Mouse (Mus musculus) midbrain, embryonic 15.5 days (tissue): ENCODE measurements around the gene Ap5b1. TPM values are rescaled to one million over a fixed set of nuclear protein-coding genes. Genes with fewer than 3 reads are reported as not detected.

Experiments used
- ATAC-seq: fragments of 200-750 bp; cut with Nextera tagmentation; replicated peaks from 2 replicates; pipeline ENCODE4 v1.8.0; 2017; ENCODE audit warnings: moderate TSS enrichment
- H3K27ac ChIP-seq: fragments of 300-500 bp; sonication (generic); 2 replicates; pipeline ENCODE4 v1.5.1; 2015; ENCODE audit warnings: mild to moderate bottlenecking, inconsistent platforms
- H3K27me3 ChIP-seq: fragments of 300-500 bp; sonication (generic); replicated peaks from 2 replicates; pipeline ENCODE4 v1.6.1; 2015; ENCODE audit warnings: inconsistent platforms
- H3K36me3 ChIP-seq: fragments of 300-500 bp; sonication (generic); replicated peaks from 2 replicates; pipeline ENCODE4 v1.6.1; 2015; ENCODE audit warnings: inconsistent platforms
- H3K4me1 ChIP-seq: fragments of 300-500 bp; sonication (generic); 2 replicates; pipeline ENCODE4 v1.6.1; 2015; ENCODE audit warnings: inconsistent platforms
- H3K4me2 ChIP-seq: fragments of 300-500 bp; sonication (generic); 2 replicates; pipeline ENCODE4 v1.6.1; 2015; ENCODE audit warnings: inconsistent platforms, mild to moderate bottlenecking, moderate library complexity
- H3K4me3 ChIP-seq: fragments of 300-500 bp; sonication (generic); 2 replicates; pipeline ENCODE4 v1.5.1; 2015; ENCODE audit warnings: mild to moderate bottlenecking, inconsistent platforms
- H3K9ac ChIP-seq: fragments of 300-500 bp; sonication (generic); 2 replicates; pipeline ENCODE4 v1.6.1; 2015; ENCODE audit warnings: mild to moderate bottlenecking, inconsistent platforms
- H3K9me3 ChIP-seq: fragments of 300-500 bp; sonication (generic); 2 replicates; pipeline ENCODE4 v1.6.1; 2016; ENCODE audit warnings: inconsistent platforms
- WGBS: fragments of 180-500 bp; shearing (Covaris S2); methylation state at CpG from one replicate; pipeline ENCODE4 v1.1.7; 2015; ENCODE audit warnings: mixed read lengths; 5-methylcytosine and 5-hydroxymethylcytosine counted together
- polyA plus RNA-seq: library from polyadenylated mRNA; unstranded; fragments of >200 nt; fragmentation: Nextera tagmentation; extraction: Ambion mirVana; gene quantifications from 2 replicates; pipeline ENCODE4 v1.2.1, GENCODE M21; 2015

Ap5b1 gene
- polyA plus RNA-seq: 3.0 and 3.1 TPM in 2 replicates

GRCm38 (mm10) chr19:5567534-5568469 is at the start of gene Ap5b1:
Gene Ap5b1, plus strand, starts transcription at chr19:5568025.
- H3K27me3 ChIP-seq: peaks cover 28% of the 10 kb centered on the region
- no peaks in the 10 kb centered on the region for H3K36me3 ChIP-seq
- H3K9ac ChIP-seq: peak within 1 kb of the TSS; percentile 69
- peak within 1 kb of the TSS; percentile 85 for H3K27ac ChIP-seq
- peak within 1 kb of the TSS; percentile 75 for H3K4me3 ChIP-seq
- H3K4me1 ChIP-seq: peaks cover 21% of the 10 kb centered on the region
- no peaks in the 10 kb centered on the region for H3K9me3 ChIP-seq
- peak within 1 kb of the TSS; percentile 83 for H3K4me2 ChIP-seq
- ATAC-seq: peak; percentile 89
- under 1% methylated on average over 102 of the region's 102 CpGs for WGBS

DNA sequence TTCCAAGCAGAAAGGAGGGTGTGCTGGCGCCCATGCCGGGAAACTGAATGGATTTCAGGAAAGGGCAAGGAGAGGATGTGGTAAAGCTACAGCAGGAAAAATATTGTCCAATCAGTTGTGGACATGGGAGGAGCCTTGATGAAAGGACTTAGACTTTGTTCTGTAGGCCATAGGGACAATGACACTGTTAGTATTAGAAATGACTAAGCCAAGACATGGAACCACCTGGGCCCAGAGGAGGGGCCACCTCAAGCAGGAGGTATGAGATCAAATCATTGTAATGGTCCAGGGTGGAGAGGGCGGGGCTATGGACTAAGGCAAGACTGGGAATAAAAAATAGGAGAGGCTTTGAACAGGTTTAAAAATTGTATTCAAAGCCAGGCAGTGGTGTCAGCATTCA is 49.1 kb upstream of the Ap5b1 start:
- H3K4me3 ChIP-seq: no peak overlapping the region
- WGBS: 88% methylated on average over 3 of the region's 3 CpGs
- H3K36me3 ChIP-seq: no peaks in the 10 kb centered on the region
- no peaks in the 10 kb centered on the region for H3K27me3 ChIP-seq
- no peaks in the 10 kb centered on the region for H3K4me1 ChIP-seq
- H3K9ac ChIP-seq: no peak overlapping the region
- H3K9me3 ChIP-seq: no peaks in the 10 kb centered on the region
- no peak overlapping the region for H3K27ac ChIP-seq
- no peak for ATAC-seq
- no peak overlapping the region for H3K4me2 ChIP-seq

GRCm38 (mm10) chr19:5525204-5525603 is 42.6 kb upstream of the Ap5b1 start:
- Histone ChIP-seq H3K27me3 (no peaks in the 10 kb centered on the region), H3K4me2 (no peak overlapping the region), H3K9me3 (no peaks in the 10 kb centered on the region), H3K36me3 (no peaks in the 10 kb centered on the region), H3K27ac (no peak overlapping the region), H3K4me3 (no peak overlapping the region), H3K4me1 (peaks cover 9% of the 10 kb centered on the region), H3K9ac (no peak overlapping the region)
- no peak for ATAC-seq
- WGBS: 72% methylated on average over 5 of the region's 5 CpGs

DNA sequence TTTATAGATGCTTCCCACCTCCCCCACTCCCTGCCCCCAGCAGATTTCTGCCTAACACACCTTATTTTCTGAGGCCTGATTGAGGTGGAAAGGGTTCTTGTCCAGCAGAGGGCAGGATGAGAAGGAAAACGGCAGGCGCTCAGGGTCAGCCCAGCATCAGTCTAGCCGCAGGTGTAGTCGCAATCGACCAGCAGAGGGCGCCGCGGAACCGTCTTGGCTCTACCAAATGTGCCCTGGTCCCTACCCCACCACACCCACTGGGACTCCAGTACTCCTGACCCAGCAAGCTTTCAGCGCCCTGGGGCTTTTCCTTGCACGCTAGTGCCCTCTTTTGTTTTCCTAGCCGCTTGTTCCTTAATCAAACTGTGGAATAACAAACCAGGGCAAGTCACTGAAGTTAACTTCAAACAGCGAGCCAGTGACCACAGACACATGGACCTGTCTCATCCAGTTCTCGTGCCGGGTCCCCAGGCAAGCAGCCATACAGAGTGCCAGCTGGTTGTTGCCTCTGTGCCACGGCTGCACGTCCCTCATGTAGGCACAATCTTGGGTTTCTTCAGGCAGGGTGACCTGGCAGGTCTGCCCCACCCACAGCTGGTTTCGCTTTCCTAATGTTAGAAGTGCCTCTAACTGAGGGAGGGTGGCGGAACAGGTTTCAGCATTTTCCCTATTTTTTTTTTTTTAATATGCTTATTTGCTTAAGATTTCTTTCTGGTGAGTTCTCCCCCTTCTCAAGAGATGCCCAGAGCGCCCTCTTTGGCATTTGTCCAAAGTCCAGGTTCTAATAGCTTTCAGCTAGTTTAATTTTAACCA is 38.3 kb upstream of the Ap5b1 start:
- Histone ChIP-seq H3K9me3 (no peaks in the 10 kb centered on the region), H3K27me3 (no peaks in the 10 kb centered on the region), H3K4me3 (no peak overlapping the region), H3K27ac (peak overlapping the region; percentile 54; the same call in 1 of the 2 replicates), H3K4me1 (peaks cover 15% of the 10 kb centered on the region), H3K4me2 (peak overlapping the region; percentile 38), H3K9ac (no peak overlapping the region), H3K36me3 (no peaks in the 10 kb centered on the region)
- 11% methylated on average over 20 of the region's 20 CpGs for WGBS
- peak; percentile 75; the same call in 1 of the 2 replicates for ATAC-seq

GRCm38 (mm10) chr19:5530138-5530524 is 37.7 kb upstream of the Ap5b1 start:
- Histone ChIP-seq H3K27ac (0 out of 2 replicates have a peak overlapping the region, but pooled peaks have one; percentile 54), H3K4me3 (no peak overlapping the region), H3K36me3 (no peaks in the 10 kb centered on the region), H3K27me3 (no peaks in the 10 kb centered on the region), H3K9me3 (no peaks in the 10 kb centered on the region), H3K4me2 (peak overlapping the region; percentile 38; the same call in 1 of the 2 replicates), H3K4me1 (peaks cover 15% of the 10 kb centered on the region), H3K9ac (no peak overlapping the region; the same call in 1 of the 2 replicates)
- no peak for ATAC-seq
- WGBS: 17% methylated on average over 7 of the region's 7 CpGs

- H3K9ac ChIP-seq: no peak overlapping the region
- WGBS: 76% methylated on average over 8 of the region's 8 CpGs
- no peaks in the 10 kb centered on the region for H3K9me3 ChIP-seq
- H3K4me1 ChIP-seq: peaks cover 15% of the 10 kb centered on the region
- H3K27ac ChIP-seq: no peak overlapping the region
- H3K4me2 ChIP-seq: no peak overlapping the region
- no peak for ATAC-seq
- H3K36me3 ChIP-seq: no peaks in the 10 kb centered on the region
- H3K4me3 ChIP-seq: no peak overlapping the region
- no peaks in the 10 kb centered on the region for H3K27me3 ChIP-seq
These were observed 35.3 kb upstream of the Ap5b1 start for GRCm38 (mm10) chr19:5532520-5532919.

DNA sequence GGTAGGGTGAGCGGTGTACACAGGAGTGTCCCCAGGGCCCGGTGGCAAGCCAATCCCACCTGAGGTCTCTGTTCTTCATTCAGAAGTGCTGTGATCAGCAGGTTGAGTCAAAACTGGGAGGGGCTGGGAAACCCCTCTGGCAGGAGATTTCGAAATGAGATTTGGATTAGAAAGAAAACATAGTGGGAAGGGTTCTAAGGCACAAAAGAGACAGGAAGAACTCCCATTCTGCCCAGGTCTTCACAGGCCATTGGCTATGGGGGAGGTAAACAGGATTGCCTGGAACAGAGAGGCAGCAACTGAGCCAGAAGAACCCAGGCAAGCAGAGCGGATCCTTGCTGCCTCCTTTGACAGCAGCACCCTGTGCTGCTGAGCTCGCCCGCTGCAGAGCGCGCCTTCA is 29.0 kb upstream of the Ap5b1 start:
- H3K27me3 ChIP-seq: no peaks in the 10 kb centered on the region
- H3K4me1 ChIP-seq: no peaks in the 10 kb centered on the region
- H3K9me3 ChIP-seq: no peaks in the 10 kb centered on the region
- WGBS: 68% methylated on average over 8 of the region's 8 CpGs
- no peaks in the 10 kb centered on the region for H3K36me3 ChIP-seq
- ATAC-seq: no peak
- H3K4me3 ChIP-seq: no peak overlapping the region
- no peak overlapping the region for H3K27ac ChIP-seq
- no peak overlapping the region for H3K9ac ChIP-seq
- H3K4me2 ChIP-seq: no peak overlapping the region

DNA sequence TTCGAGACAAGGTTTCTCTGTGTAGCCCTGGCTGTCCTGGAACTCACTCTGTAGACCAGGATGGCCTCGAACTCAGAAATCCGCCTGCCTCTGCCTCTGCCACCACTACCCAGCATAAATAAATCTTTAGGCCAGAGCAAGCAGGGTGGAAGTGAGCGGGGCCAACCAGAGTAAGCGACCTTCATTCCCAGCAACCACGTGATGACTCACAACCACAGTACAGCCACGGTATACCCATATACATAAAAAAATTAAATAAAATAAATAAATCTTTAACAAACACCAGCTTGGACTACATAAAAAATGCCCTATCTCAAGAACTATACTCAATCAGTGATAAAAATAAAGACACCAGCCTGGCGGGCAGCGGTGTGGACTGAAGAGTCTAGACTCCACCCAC is 24.5 kb upstream of the Ap5b1 start:
- no peak for ATAC-seq
- no peak overlapping the region for H3K4me3 ChIP-seq
- WGBS: 89% methylated on average over 9 of the region's 9 CpGs
- no peaks in the 10 kb centered on the region for H3K27me3 ChIP-seq
- no peak overlapping the region for H3K27ac ChIP-seq
- no peaks in the 10 kb centered on the region for H3K36me3 ChIP-seq
- no peak overlapping the region for H3K4me2 ChIP-seq
- H3K4me1 ChIP-seq: no peaks in the 10 kb centered on the region
- H3K9ac ChIP-seq: no peak overlapping the region
- no peaks in the 10 kb centered on the region for H3K9me3 ChIP-seq

GRCm38 (mm10) chr19:5544031-5544430 is 23.8 kb upstream of the Ap5b1 start:
- Histone ChIP-seq H3K27me3 (no peaks in the 10 kb centered on the region), H3K27ac (no peak overlapping the region), H3K36me3 (no peaks in the 10 kb centered on the region), H3K4me2 (no peak overlapping the region), H3K4me1 (no peaks in the 10 kb centered on the region), H3K9me3 (no peaks in the 10 kb centered on the region), H3K9ac (no peak overlapping the region), H3K4me3 (no peak overlapping the region)
- no peak for ATAC-seq
- WGBS: 60% methylated on average over 11 of the region's 11 CpGs

GRCm38 (mm10) chr19:5547471-5548056 is 20.3 kb upstream of the Ap5b1 start:
- H3K4me1 ChIP-seq: no peaks in the 10 kb centered on the region
- no peak for ATAC-seq
- no peaks in the 10 kb centered on the region for H3K9me3 ChIP-seq
- H3K36me3 ChIP-seq: no peaks in the 10 kb centered on the region
- H3K27me3 ChIP-seq: no peaks in the 10 kb centered on the region
- H3K27ac ChIP-seq: no peak overlapping the region
- WGBS: 85% methylated on average over 4 of the region's 4 CpGs
- no peak overlapping the region for H3K4me3 ChIP-seq
- H3K9ac ChIP-seq: no peak overlapping the region
- no peak overlapping the region for H3K4me2 ChIP-seq

DNA sequence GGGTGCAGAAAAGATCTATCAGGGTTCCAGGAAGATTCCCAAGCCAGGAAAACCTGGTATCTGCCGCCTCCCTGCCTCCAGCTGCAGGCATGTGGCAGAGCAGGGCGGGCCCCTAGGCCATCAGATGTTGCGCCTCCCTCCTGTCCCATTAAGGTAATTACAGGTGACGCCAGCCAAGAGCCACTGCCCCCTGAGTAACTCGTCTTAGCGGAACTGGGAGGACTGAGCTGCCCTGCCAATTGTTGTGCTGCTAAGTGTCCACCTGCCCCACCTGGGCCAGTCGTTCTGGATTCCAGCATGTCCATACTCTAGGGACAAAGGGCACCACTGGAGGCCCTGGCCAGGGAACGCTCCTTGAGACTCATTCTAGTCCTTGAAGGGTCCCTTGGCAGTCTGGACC is 14.0 kb upstream of the Ap5b1 start:
- Histone ChIP-seq H3K27me3 (peaks cover 27% of the 10 kb centered on the region), H3K4me2 (no peak overlapping the region), H3K4me3 (no peak overlapping the region), H3K9ac (no peak overlapping the region), H3K4me1 (no peaks in the 10 kb centered on the region), H3K9me3 (no peaks in the 10 kb centered on the region), H3K27ac (no peak overlapping the region), H3K36me3 (no peaks in the 10 kb centered on the region)
- no peak for ATAC-seq
- 63% methylated on average over 8 of the region's 8 CpGs for WGBS

GRCm38 (mm10) chr19:5554212-5554611 is 13.6 kb upstream of the Ap5b1 start:
- no peak overlapping the region for H3K4me3 ChIP-seq
- no peak overlapping the region for H3K4me2 ChIP-seq
- H3K27me3 ChIP-seq: peaks cover 32% of the 10 kb centered on the region
- no peaks in the 10 kb centered on the region for H3K9me3 ChIP-seq
- 82% methylated on average over 14 of the region's 14 CpGs for WGBS
- H3K9ac ChIP-seq: no peak overlapping the region
- no peak for ATAC-seq
- H3K27ac ChIP-seq: no peak overlapping the region
- no peaks in the 10 kb centered on the region for H3K36me3 ChIP-seq
- no peaks in the 10 kb centered on the region for H3K4me1 ChIP-seq
